Mouse (Mus musculus): ENCODE data around the gene Dkkl1. TPM values are rescaled to one million over a fixed set of nuclear protein-coding genes. Genes with fewer than 3 reads are reported as not detected.

The Dkkl1 gene
- polyA plus RNA-seq, 1 experiment from 2014 or later = 1.5 TPM

GRCm38 (mm10) chr7:45165701-45166100 is 46.2 kb downstream of the Dkkl1 start:
- H3K36me3 ChIP-seq = peaks cover 16% of the 10 kb centered on the region
- H3K27me3 ChIP-seq (replicated peaks) = peaks cover 81% of the 10 kb centered on the region
- no peak overlapping the region for H3K9ac ChIP-seq
- H3K4me1 ChIP-seq (replicated peaks) = peaks cover 25% of the 10 kb centered on the region
- no peak overlapping the region for H3K27ac ChIP-seq (ENCODE audit: poor library complexity, severe bottlenecking)
- WGBS = 48% methylated on average over 11 of the region's 11 CpGs
- H3K4me2 ChIP-seq = no peak overlapping the region
- ATAC-seq (ENCODE audit: insufficient number of reproducible peaks, low FRiP score) = no peak
- H3K9me3 ChIP-seq (replicated peaks) = peaks cover 25% of the 10 kb centered on the region
- H3K4me3 ChIP-seq = no peak overlapping the region

- H3K4me2 ChIP-seq = no peak overlapping the region; the same call in 1 of the 2 replicates
- H3K36me3 ChIP-seq = peaks cover 23% of the 10 kb centered on the region
- WGBS = 53% methylated on average over 5 of the region's 5 CpGs
- no peak for ATAC-seq (ENCODE audit: insufficient number of reproducible peaks, low FRiP score)
- peaks cover 17% of the 10 kb centered on the region for H3K9me3 ChIP-seq (replicated peaks)
- peaks cover 74% of the 10 kb centered on the region for H3K27me3 ChIP-seq (replicated peaks)
- H3K9ac ChIP-seq = no peak overlapping the region
- no peak overlapping the region for H3K4me3 ChIP-seq
- H3K27ac ChIP-seq (ENCODE audit: poor library complexity, severe bottlenecking) = no peak overlapping the region
- H3K4me1 ChIP-seq (replicated peaks) = peaks cover 25% of the 10 kb centered on the region
Measured at GRCm38 (mm10) chr7:45164833-45165232, 47.1 kb downstream of the Dkkl1 start.

GRCm38 (mm10) chr7:45163735-45164490 is 48.0 kb downstream of the Dkkl1 start, which contains the start of gene Slc17a7:
TSS of gene Slc17a7 (plus strand) at chr7:45163949.
- Histone ChIP-seq H3K9ac (peak within 1 kb of the TSS; percentile 72), H3K4me2 (peak within 1 kb of the TSS; percentile 79), H3K27me3 (replicated peaks) (peaks cover 65% of the 10 kb centered on the region), H3K9me3 (replicated peaks) (peaks cover 7% of the 10 kb centered on the region), H3K36me3 (peaks cover 23% of the 10 kb centered on the region), H3K27ac (ENCODE audit: poor library complexity, severe bottlenecking) (no peak within 1 kb of the TSS), H3K4me3 (peak within 1 kb of the TSS; percentile 51), H3K4me1 (replicated peaks) (peaks cover 25% of the 10 kb centered on the region)
- WGBS = 1% methylated on average over 40 of the region's 41 CpGs
- peak; percentile 43; the same call in 1 of the 2 replicates for ATAC-seq (ENCODE audit: insufficient number of reproducible peaks, low FRiP score)

GRCm38 (mm10) chr7:45162996-45163615 is 48.8 kb downstream of the Dkkl1 start:
- no peak overlapping the region for H3K4me3 ChIP-seq

GRCm38 (mm10) chr7:45162551-45162950 is 49.4 kb downstream of the Dkkl1 start:
- Histone ChIP-seq H3K9me3 (replicated peaks) (no peaks in the 10 kb centered on the region), H3K27me3 (replicated peaks) (peaks cover 52% of the 10 kb centered on the region), H3K4me3 (peak overlapping the region; percentile 47; the same call in 1 of the 2 replicates), H3K4me1 (replicated peaks) (peaks cover 25% of the 10 kb centered on the region), H3K27ac (ENCODE audit: poor library complexity, severe bottlenecking) (no peak overlapping the region), H3K36me3 (peaks cover 35% of the 10 kb centered on the region), H3K9ac (no peak overlapping the region), H3K4me2 (peak overlapping the region; percentile 79)
- no peak; the same call in 1 of the 2 replicates for ATAC-seq (ENCODE audit: insufficient number of reproducible peaks, low FRiP score)
- 29% methylated on average over 6 of the region's 6 CpGs for WGBS

More at GRCm38 (mm10) chr7:45162996-45163615, 48.8 kb downstream of the Dkkl1 start:
- H3K36me3 ChIP-seq = peaks cover 29% of the 10 kb centered on the region
- H3K9me3 ChIP-seq (replicated peaks) = no peaks in the 10 kb centered on the region
- H3K9ac ChIP-seq = no peak overlapping the region
- H3K27me3 ChIP-seq (replicated peaks) = peaks cover 57% of the 10 kb centered on the region
- ATAC-seq (ENCODE audit: insufficient number of reproducible peaks, low FRiP score) = no peak
- WGBS = 66% methylated on average over 9 of the region's 9 CpGs
- H3K4me1 ChIP-seq (replicated peaks) = peaks cover 25% of the 10 kb centered on the region
- no peak overlapping the region for H3K27ac ChIP-seq (ENCODE audit: poor library complexity, severe bottlenecking)
- H3K4me2 ChIP-seq = 0 out of 2 replicates have a peak overlapping the region, but pooled peaks have one; percentile 79

- peak overlapping the region; percentile 47 for H3K4me3 ChIP-seq
- H3K27me3 ChIP-seq (replicated peaks) = peaks cover 44% of the 10 kb centered on the region
- H3K9me3 ChIP-seq (replicated peaks) = no peaks in the 10 kb centered on the region
- 5% methylated on average over 35 of the region's 35 CpGs for WGBS
- peaks cover 36% of the 10 kb centered on the region for H3K36me3 ChIP-seq
- peaks cover 25% of the 10 kb centered on the region for H3K4me1 ChIP-seq (replicated peaks)
- no peak overlapping the region for H3K9ac ChIP-seq
- ATAC-seq (ENCODE audit: insufficient number of reproducible peaks, low FRiP score) = peak; percentile 82
- H3K4me2 ChIP-seq = peak overlapping the region; percentile 79
- no peak overlapping the region for H3K27ac ChIP-seq (ENCODE audit: poor library complexity, severe bottlenecking)
Measured at GRCm38 (mm10) chr7:45161612-45162473, 50.1 kb downstream of the Dkkl1 start.

- ATAC-seq (ENCODE audit: insufficient number of reproducible peaks, low FRiP score) = no peak
- WGBS = 95% methylated on average over 3 of the region's 3 CpGs
- Histone ChIP-seq H3K4me2 (no peak overlapping the region), H3K27ac (ENCODE audit: poor library complexity, severe bottlenecking) (no peak overlapping the region), H3K4me1 (replicated peaks) (peaks cover 25% of the 10 kb centered on the region), H3K4me3 (no peak overlapping the region), H3K9me3 (replicated peaks) (no peaks in the 10 kb centered on the region), H3K9ac (no peak overlapping the region), H3K27me3 (replicated peaks) (peaks cover 35% of the 10 kb centered on the region), H3K36me3 (peaks cover 39% of the 10 kb centered on the region)
Measured at GRCm38 (mm10) chr7:45160866-45161265, 51.1 kb downstream of the Dkkl1 start.

GRCm38 (mm10) chr7:45160316-45160800 is 51.6 kb downstream of the Dkkl1 start:
- Histone ChIP-seq H3K27ac (ENCODE audit: poor library complexity, severe bottlenecking) (no peak overlapping the region), H3K27me3 (replicated peaks) (peaks cover 30% of the 10 kb centered on the region), H3K4me1 (replicated peaks) (peaks cover 26% of the 10 kb centered on the region), H3K9ac (no peak overlapping the region), H3K36me3 (peaks cover 40% of the 10 kb centered on the region), H3K4me2 (no peak overlapping the region), H3K9me3 (replicated peaks) (no peaks in the 10 kb centered on the region), H3K4me3 (no peak overlapping the region)
- WGBS = 92% methylated on average over 6 of the region's 6 CpGs
- no peak for ATAC-seq (ENCODE audit: insufficient number of reproducible peaks, low FRiP score)

GRCm38 (mm10) chr7:45158991-45159390 is 53.0 kb downstream of the Dkkl1 start:
- Histone ChIP-seq H3K9me3 (replicated peaks) (no peaks in the 10 kb centered on the region), H3K27ac (ENCODE audit: poor library complexity, severe bottlenecking) (no peak overlapping the region), H3K4me1 (replicated peaks) (peaks cover 21% of the 10 kb centered on the region), H3K4me2 (no peak overlapping the region), H3K4me3 (no peak overlapping the region), H3K36me3 (peaks cover 40% of the 10 kb centered on the region), H3K27me3 (replicated peaks) (peaks cover 16% of the 10 kb centered on the region), H3K9ac (no peak overlapping the region)
- ATAC-seq (ENCODE audit: insufficient number of reproducible peaks, low FRiP score) = no peak
- WGBS = 92% methylated on average over 6 of the region's 6 CpGs
